Mouse (Mus musculus): ENCODE data around the gene Inha.
A peak's percentile ranks its signal among the peaks of the same experiment; 100 is the strongest.

The Inha gene

DNA sequence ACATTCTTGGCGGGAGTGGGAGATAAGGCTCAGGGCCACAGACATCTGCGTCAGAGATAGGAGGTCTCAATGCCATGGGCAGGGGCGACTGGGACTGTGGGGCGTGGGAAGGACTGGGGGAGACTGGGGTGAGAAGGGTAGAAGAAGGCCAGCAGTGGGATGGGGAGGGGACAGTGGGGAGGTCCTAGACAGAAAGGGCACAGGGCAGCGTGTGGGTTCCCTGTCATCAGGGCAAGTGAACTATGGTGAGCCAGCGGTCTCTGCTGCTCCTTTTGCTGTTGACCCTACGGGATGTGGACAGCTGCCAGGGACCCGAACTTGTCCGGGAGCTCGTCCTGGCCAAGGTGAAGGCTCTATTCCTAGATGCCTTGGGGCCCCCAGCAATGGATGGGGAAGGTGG lies at the start of gene Inha:
Gene Inha (plus strand): TSS at position 72 of the 400 bp plus-strand sequence.
- no peak for DNase-seq

- DNase-seq, result no peak
Measured at GRCm38 (mm10) chr1:75457710-75458024, 49.2 kb upstream of the Inha start.

DNA sequence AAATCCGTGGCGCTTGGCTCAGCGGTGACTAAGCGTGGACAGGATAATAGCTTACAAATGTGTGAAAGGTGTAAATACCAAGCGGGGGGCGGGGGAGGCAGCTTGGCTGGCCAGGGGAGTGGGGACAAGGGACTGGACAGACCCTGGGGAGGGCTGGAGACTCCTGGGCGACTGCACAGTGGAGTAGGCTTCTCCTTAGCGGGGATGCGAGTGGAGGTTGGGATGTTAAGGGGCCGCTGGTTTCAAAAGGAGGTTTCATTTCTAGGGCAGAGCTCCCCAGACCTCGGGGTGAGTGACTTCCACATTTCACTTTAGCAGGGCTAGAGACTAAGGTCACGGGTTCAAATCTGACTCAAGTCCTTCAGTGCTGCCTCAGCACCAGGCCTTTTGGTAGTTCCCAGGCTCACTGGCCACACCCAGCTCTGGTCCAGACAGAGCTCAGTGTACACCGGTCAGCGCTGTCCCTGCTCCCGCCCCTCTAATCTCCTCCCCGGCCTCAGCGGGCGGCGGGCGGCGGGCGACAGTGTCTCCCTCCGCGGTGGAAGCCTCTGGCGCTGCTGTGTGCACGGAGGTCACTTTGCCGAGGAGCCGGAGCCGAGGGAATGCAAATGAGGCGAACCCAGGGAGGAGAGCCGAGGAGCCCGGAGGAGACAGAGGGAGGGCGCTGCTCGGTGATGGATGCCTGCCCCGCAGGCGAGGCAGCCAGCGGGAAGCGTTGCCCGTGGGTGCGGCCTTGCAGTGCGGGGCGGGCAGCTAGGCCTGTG lies 48.7 kb upstream of the Inha start:
- no peak for DNase-seq

GRCm38 (mm10) chr1:75458789-75459684 lies 47.8 kb upstream of the Inha start:
- DNase-seq, result no peak

- DNase-seq, result no peak
Measured at GRCm38 (mm10) chr1:75460297-75460696, 46.6 kb upstream of the Inha start.

- no peak for DNase-seq
Measured at GRCm38 (mm10) chr1:75462636-75463035, 44.2 kb upstream of the Inha start.

DNA sequence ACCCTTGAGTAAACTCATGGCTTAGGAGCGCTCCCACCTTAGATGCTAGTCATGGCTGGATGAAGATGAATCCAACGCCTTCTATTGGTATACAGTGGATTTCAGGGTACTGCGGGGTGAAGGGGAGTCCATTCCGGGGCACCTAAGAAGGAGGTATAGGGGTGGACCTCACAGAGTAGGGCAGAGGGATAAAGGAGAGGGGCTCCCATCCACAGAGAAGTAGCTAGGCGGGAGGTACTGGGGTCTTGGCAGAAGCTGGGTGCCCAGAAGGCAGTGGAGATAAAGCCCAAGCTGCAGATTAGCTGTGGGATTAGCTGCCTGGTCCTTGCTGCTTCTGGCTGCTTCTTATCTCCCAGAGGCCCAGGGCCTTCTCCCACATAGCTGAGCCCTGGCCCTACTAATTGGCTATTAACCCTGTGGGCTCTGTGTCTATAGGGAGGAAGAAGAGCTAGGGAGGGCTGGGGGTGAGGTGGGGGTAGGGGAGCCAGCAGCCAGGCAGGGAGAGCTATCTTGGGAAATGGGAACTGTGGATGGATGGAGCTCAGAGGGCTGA lies 43.1 kb upstream of the Inha start:
- DNase-seq, result no peak

- peak; percentile 56 to 58 for DNase-seq
Measured at GRCm38 (mm10) chr1:75467215-75467927, 39.5 kb upstream of the Inha start.

GRCm38 (mm10) chr1:75469287-75469825 lies 37.5 kb upstream of the Inha start:
- DNase-seq, result no peak

DNA sequence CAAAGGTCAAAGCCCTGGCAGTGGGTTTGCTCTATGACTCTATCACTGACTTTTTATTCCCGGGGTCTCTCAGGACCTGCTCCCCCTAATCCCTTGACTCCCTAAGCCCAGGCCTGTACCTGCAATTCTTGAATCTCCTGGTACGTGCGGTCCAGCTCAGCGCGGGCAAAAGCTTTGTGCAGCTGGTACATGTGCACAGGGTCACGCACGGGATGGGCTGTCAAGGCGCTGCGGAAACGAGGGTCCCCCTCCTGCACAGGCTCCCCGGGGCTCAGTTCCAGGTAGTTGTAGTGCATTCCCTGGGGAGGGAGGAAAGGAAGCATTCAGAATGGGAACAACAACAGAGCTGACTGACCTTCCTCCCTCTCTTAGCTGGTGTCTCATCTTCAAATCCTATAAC lies 30.4 kb upstream of the Inha start:
- DNase-seq, result no peak

- peak; percentile 76 to 80 for DNase-seq
Measured at GRCm38 (mm10) chr1:75477264-75477965, 29.5 kb upstream of the Inha start.

DNA sequence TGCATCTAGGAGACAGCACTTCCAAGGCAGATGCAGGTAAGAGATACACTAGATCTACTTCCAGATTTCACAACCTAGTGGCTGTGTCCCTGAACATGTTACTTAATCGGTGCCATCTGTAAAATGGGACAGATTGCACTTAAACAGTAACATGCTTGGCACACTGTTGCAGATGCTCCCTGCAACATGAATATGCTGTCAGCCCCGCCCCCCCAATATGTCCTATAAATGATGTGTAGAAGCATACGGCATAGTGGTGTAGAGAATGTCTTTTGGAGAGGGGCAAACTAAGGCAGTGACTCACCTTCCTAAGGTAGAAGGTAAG lies 28.9 kb upstream of the Inha start:
- no peak for DNase-seq

- no peak for DNase-seq
Measured at GRCm38 (mm10) chr1:75478497-75478896, 28.4 kb upstream of the Inha start.

- peak; percentile 97 for DNase-seq
Measured at GRCm38 (mm10) chr1:75478916-75479634, 27.8 kb upstream of the Inha start, which contains the start of the genes Chpf and Tmem198. Gene Chpf, minus strand, starts transcription at chr1:75479307. Gene Tmem198, plus strand, starts transcription at chr1:75479532.

DNA sequence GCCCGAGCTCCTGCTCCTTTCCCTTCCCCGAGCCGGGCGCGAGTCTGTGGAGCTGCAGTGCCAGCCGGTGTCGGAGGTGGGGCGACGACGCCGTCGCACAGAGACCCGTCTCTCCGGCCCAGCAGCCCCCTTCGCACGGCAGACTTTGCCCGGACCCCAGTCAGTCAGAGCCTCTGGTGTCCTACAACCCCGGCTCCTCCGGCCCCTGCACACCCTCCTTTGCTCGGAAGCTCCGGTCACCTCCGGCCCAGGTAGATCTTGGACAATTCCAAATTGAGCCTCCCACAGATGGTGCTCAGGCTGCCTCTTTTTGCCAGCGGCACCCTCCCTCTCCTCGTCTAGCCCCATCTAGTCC lies 27.3 kb upstream of the Inha start:
- no peak for DNase-seq

- DNase-seq, result no peak
Measured at GRCm38 (mm10) chr1:75480036-75480435, 26.8 kb upstream of the Inha start.

GRCm38 (mm10) chr1:75480735-75481134 lies 26.1 kb upstream of the Inha start:
- DNase-seq, result no peak

DNA sequence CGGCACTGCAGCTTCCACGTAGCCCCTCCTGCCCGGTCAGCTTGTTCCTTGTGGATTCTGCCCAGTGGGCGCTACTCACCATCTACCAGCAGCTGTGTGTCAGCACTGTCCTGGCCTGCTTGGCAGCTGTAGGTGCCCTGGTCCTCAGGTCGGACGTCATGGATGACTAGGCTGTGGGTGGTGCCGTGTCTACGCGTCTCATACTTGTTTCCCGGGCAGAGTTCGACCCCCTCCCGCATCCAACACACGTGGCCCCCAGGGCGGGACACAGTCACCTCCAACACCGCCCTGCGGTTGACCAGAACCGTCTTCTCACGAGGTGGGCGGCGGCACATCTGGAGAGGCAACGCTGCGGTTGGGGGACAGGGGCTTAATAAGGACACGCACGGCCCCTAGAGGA lies 20.3 kb upstream of the Inha start:
- DNase-seq, result no peak

- DNase-seq, result no peak
Measured at GRCm38 (mm10) chr1:75487040-75487404, 19.9 kb upstream of the Inha start.

GRCm38 (mm10) chr1:75487405-75488161 lies 19.3 kb upstream of the Inha start:
- DNase-seq, result peak; percentile 70 to 74

All from thymus, postnatal 36 days (tissue).